Mouse (Mus musculus): ENCODE measurements at regions not wholly inside any gene's neighbourhood (a gene's known extent, or its start where the extent isn't known, plus 50 kb on each side); places are given as distances from the start of the nearest gene placed in this dataset.
"Not testable (repeated sequence)": the region's sequence is repeated elsewhere in the genome, so short reads cannot be mapped to it uniquely, and the experiment has no call there.

- no peaks in the 10 kb centered on the region for H3K27me3 ChIP-seq
- peaks cover 8% of the 10 kb centered on the region for H3K4me1 ChIP-seq
- H3K4me2 ChIP-seq (replicated peaks) = no peak overlapping the region
- no peaks in the 10 kb centered on the region for H3K9me3 ChIP-seq
- no peak overlapping the region for H3K27ac ChIP-seq
- H3K36me3 ChIP-seq = no peaks in the 10 kb centered on the region
- no peak for ATAC-seq (ENCODE audit: low FRiP score, low read depth)
- WGBS = 84% methylated on average over 4 of the region's 4 CpGs
- H3K9ac ChIP-seq = no peak overlapping the region
- H3K4me3 ChIP-seq = no peak overlapping the region
Measured at GRCm38 (mm10) chr6:37735962-37736297, 134.7 kb upstream of the Trim24 start.

- no peak overlapping the region for H3K9ac ChIP-seq
- H3K9me3 ChIP-seq = no peaks in the 10 kb centered on the region
- no peaks in the 10 kb centered on the region for H3K36me3 ChIP-seq
- no peaks in the 10 kb centered on the region for H3K27me3 ChIP-seq
- no peak overlapping the region for H3K4me2 ChIP-seq (replicated peaks)
- WGBS = 81% methylated on average over 14 of the region's 14 CpGs
- H3K27ac ChIP-seq = no peak overlapping the region
- ATAC-seq (ENCODE audit: low FRiP score, low read depth) = no peak
- H3K4me1 ChIP-seq = no peaks in the 10 kb centered on the region
- no peak overlapping the region for H3K4me3 ChIP-seq
Measured at GRCm38 (mm10) chr6:37740982-37741889, 129.4 kb upstream of the Trim24 start.

GRCm38 (mm10) chr6:37741916-37742315 lies 128.7 kb upstream of the Trim24 start:
- not testable (repeated sequence) for H3K4me3 ChIP-seq; H3K27ac ChIP-seq; H3K4me1 ChIP-seq; H3K4me2 ChIP-seq (replicated peaks); H3K9me3 ChIP-seq; H3K36me3 ChIP-seq; H3K27me3 ChIP-seq; H3K9ac ChIP-seq; ATAC-seq (ENCODE audit: low FRiP score, low read depth)
- WGBS = 77% methylated on average over 7 of the region's 7 CpGs

GRCm38 (mm10) chr6:37744679-37745078 lies 125.9 kb upstream of the Trim24 start:
- Histone ChIP-seq H3K9me3 (0 out of 2 replicates have a peak, but pooled peaks cover 4% of the 10 kb centered on the region), H3K4me1 (no peaks in the 10 kb centered on the region), H3K36me3 (no peaks in the 10 kb centered on the region), H3K27ac (no peak overlapping the region), H3K4me2 (replicated peaks) (no peak overlapping the region), H3K9ac (no peak overlapping the region), H3K27me3 (no peaks in the 10 kb centered on the region), H3K4me3 (no peak overlapping the region)
- 73% methylated on average over 4 of the region's 4 CpGs for WGBS
- no peak for ATAC-seq (ENCODE audit: low FRiP score, low read depth)

GRCm38 (mm10) chr6:37745393-37746100 lies 125.1 kb upstream of the Trim24 start:
- 0 out of 2 replicates have a peak, but pooled peaks cover 4% of the 10 kb centered on the region for H3K9me3 ChIP-seq
- no peak for ATAC-seq (ENCODE audit: low FRiP score, low read depth)
- H3K36me3 ChIP-seq = no peaks in the 10 kb centered on the region
- no peaks in the 10 kb centered on the region for H3K27me3 ChIP-seq
- no peak overlapping the region for H3K4me2 ChIP-seq (replicated peaks)
- H3K4me3 ChIP-seq = no peak overlapping the region
- H3K9ac ChIP-seq = no peak overlapping the region
- 87% methylated on average over 11 of the region's 11 CpGs for WGBS
- no peak overlapping the region for H3K27ac ChIP-seq
- no peaks in the 10 kb centered on the region for H3K4me1 ChIP-seq

GRCm38 (mm10) chr6:37747793-37748192 lies 122.8 kb upstream of the Trim24 start:
- not testable (repeated sequence) for H3K4me3 ChIP-seq; H3K4me1 ChIP-seq; ATAC-seq (ENCODE audit: low FRiP score, low read depth); H3K4me2 ChIP-seq (replicated peaks); H3K9ac ChIP-seq; H3K36me3 ChIP-seq; H3K9me3 ChIP-seq; H3K27me3 ChIP-seq; H3K27ac ChIP-seq
- 80% methylated on average over 4 of the region's 4 CpGs for WGBS

- H3K4me3 ChIP-seq = no peak overlapping the region
- H3K27me3 ChIP-seq = no peaks in the 10 kb centered on the region
- H3K9me3 ChIP-seq = 0 out of 2 replicates have a peak, but pooled peaks cover 4% of the 10 kb centered on the region
- no peak for ATAC-seq (ENCODE audit: low FRiP score, low read depth)
- no peak overlapping the region for H3K9ac ChIP-seq
- no peak overlapping the region for H3K4me2 ChIP-seq (replicated peaks)
- no peaks in the 10 kb centered on the region for H3K4me1 ChIP-seq
- 63% methylated on average over 8 of the region's 8 CpGs for WGBS
- H3K36me3 ChIP-seq = no peaks in the 10 kb centered on the region
- no peak overlapping the region for H3K27ac ChIP-seq
Measured at GRCm38 (mm10) chr6:37748296-37748980, 122.2 kb upstream of the Trim24 start.

GRCm38 (mm10) chr6:37749016-37749415 lies 121.6 kb upstream of the Trim24 start:
- Histone ChIP-seq H3K4me2 (replicated peaks) (no peak overlapping the region), H3K27me3 (no peaks in the 10 kb centered on the region), H3K4me3 (no peak overlapping the region), H3K4me1 (no peaks in the 10 kb centered on the region), H3K27ac (no peak overlapping the region), H3K36me3 (no peaks in the 10 kb centered on the region), H3K9me3 (0 out of 2 replicates have a peak, but pooled peaks cover 4% of the 10 kb centered on the region), H3K9ac (no peak overlapping the region)
- no peak for ATAC-seq (ENCODE audit: low FRiP score, low read depth)
- 86% methylated on average over 5 of the region's 5 CpGs for WGBS

- no peak overlapping the region for H3K4me2 ChIP-seq (replicated peaks)
- no peak overlapping the region for H3K4me3 ChIP-seq
- H3K27ac ChIP-seq = no peak overlapping the region
- no peak overlapping the region for H3K9ac ChIP-seq
- no peaks in the 10 kb centered on the region for H3K4me1 ChIP-seq
- H3K36me3 ChIP-seq = no peaks in the 10 kb centered on the region
- 93% methylated on average over 3 of the region's 3 CpGs for WGBS
- H3K9me3 ChIP-seq = 0 out of 2 replicates have a peak, but pooled peaks cover 4% of the 10 kb centered on the region
- H3K27me3 ChIP-seq = no peaks in the 10 kb centered on the region
- no peak for ATAC-seq (ENCODE audit: low FRiP score, low read depth)
Measured at GRCm38 (mm10) chr6:37750271-37750670, 120.3 kb upstream of the Trim24 start.

GRCm38 (mm10) chr6:37751701-37752100 lies 118.9 kb upstream of the Trim24 start:
- Histone ChIP-seq H3K36me3 (no peaks in the 10 kb centered on the region), H3K27ac (no peak overlapping the region), H3K4me1 (no peaks in the 10 kb centered on the region), H3K27me3 (no peaks in the 10 kb centered on the region), H3K4me2 (replicated peaks) (no peak overlapping the region), H3K9ac (no peak overlapping the region), H3K9me3 (0 out of 2 replicates have a peak, but pooled peaks cover 4% of the 10 kb centered on the region), H3K4me3 (no peak overlapping the region)
- no peak for ATAC-seq (ENCODE audit: low FRiP score, low read depth)

- 90% methylated on average over 4 of the region's 5 CpGs for WGBS
- H3K27me3 ChIP-seq; H3K27ac ChIP-seq; ATAC-seq (ENCODE audit: low FRiP score, low read depth); H3K4me1 ChIP-seq; H3K9ac ChIP-seq; H3K4me3 ChIP-seq; H3K4me2 ChIP-seq (replicated peaks); H3K9me3 ChIP-seq; H3K36me3 ChIP-seq: not testable (repeated sequence)
Measured at GRCm38 (mm10) chr6:37761003-37761402, 109.6 kb upstream of the Trim24 start.

GRCm38 (mm10) chr6:37763036-37763435 lies 107.6 kb upstream of the Trim24 start:
- Histone ChIP-seq H3K27me3 (no peaks in the 10 kb centered on the region), H3K4me1 (no peaks in the 10 kb centered on the region), H3K36me3 (no peaks in the 10 kb centered on the region), H3K27ac (no peak overlapping the region), H3K4me3 (no peak overlapping the region), H3K9me3 (no peaks in the 10 kb centered on the region), H3K4me2 (replicated peaks) (no peak overlapping the region), H3K9ac (no peak overlapping the region)
- 50% methylated on average over 2 of the region's 2 CpGs for WGBS
- ATAC-seq (ENCODE audit: low FRiP score, low read depth) = no peak
